Mouse (Mus musculus): Measurements from ENCODE around the gene Rfx1. TPM values are rescaled to one million over a fixed set of nuclear protein-coding genes. Genes with fewer than 3 reads are reported as not detected.
A peak's percentile ranks its signal among the peaks of the same experiment; 100 is the strongest.

Gene Rfx1
- polyA plus RNA-seq, 1 experiment from 2014 or later: 7.7 TPM

DNA sequence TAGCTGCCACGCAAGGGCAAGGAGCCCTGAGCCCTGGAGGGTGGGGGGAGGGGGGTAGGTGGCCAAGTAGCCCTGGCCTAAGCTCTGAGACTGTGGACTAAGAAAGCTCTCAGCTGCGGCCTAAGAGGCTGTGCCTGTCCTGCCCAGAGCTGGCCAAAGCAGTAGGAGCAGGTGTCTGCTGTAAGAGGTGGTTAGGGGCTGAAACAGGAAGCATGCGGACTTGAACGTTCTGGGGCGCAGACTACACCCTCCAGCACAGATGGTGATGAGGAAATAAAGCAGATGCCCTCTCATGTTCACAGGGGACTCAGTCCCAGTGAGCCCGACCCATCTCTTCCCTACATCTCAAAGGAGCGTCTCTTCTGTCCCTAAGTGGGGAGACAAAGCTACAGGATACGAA lies 65.6 kb downstream of the Rfx1 start:
- no peak overlapping the region for H3K4me3 ChIP-seq
- H3K36me3 ChIP-seq: peaks cover 59% of the 10 kb centered on the region
- WGBS: 92% methylated on average over 8 of the region's 8 CpGs
- H3K9me3 ChIP-seq (replicated peaks): no peaks in the 10 kb centered on the region
- peaks cover 12% of the 10 kb centered on the region for H3K27me3 ChIP-seq (ENCODE audit: low read depth, poor library complexity, severe bottlenecking)
- H3K4me1 ChIP-seq: peaks cover 12% of the 10 kb centered on the region
- H3K27ac ChIP-seq (replicated peaks): no peak overlapping the region
- no peak for DNase-seq (ENCODE audit: low spot score)

DNA sequence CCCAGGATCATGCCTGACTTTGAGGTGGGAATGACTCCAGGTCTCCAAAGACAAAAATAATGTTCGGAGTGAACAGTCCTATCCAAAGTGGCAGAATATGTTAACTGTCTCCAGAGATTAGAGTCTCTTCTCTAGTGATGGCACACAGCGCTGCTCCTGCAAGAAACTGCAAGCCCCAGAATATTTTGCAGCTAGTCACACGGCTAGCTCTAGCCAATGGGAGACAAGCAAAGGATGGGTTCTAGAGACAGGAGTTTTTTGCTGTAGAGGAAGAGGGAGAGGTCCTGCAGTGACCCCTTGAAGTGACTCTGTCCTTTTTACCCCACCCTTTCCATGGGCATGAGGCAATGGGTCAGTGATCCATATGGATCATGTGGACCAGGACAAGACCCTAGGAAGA lies 71.2 kb downstream of the Rfx1 start:
- no peak for DNase-seq (ENCODE audit: low spot score)
- H3K9me3 ChIP-seq (replicated peaks): no peaks in the 10 kb centered on the region
- no peaks in the 10 kb centered on the region for H3K27me3 ChIP-seq (ENCODE audit: low read depth, poor library complexity, severe bottlenecking)
- no peak overlapping the region for H3K4me3 ChIP-seq
- WGBS: 89% methylated on average over 3 of the region's 3 CpGs
- H3K4me1 ChIP-seq: no peaks in the 10 kb centered on the region
- H3K27ac ChIP-seq (replicated peaks): no peak overlapping the region
- H3K36me3 ChIP-seq: peaks cover 99% of the 10 kb centered on the region

DNA sequence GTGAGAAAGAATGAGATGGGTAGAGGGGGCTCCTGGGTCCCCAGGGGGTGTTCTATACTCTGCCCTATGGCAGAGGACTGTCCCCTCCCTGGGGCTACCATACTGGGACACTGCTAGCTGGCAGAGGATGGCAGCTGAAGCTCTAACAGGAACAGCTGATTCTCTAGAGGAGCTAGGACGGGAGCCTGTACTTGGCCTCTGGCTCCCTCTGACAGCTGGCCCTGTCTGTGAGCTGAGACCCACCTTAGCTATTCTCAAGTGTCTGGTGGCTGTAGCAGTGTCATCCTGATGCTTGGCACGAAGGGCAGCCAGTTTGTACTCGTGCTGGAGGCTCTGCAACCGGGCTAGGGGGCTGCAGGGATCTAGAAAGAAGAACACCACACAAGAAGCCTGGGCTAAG lies 74.2 kb downstream of the Rfx1 start:
- WGBS: 92% methylated on average over 4 of the region's 4 CpGs
- DNase-seq (ENCODE audit: low spot score): no peak
- peaks cover 91% of the 10 kb centered on the region for H3K36me3 ChIP-seq
- H3K27ac ChIP-seq (replicated peaks): no peak overlapping the region
- H3K4me3 ChIP-seq: no peak overlapping the region
- no peaks in the 10 kb centered on the region for H3K9me3 ChIP-seq (replicated peaks)
- H3K27me3 ChIP-seq (ENCODE audit: low read depth, poor library complexity, severe bottlenecking): no peaks in the 10 kb centered on the region
- peaks cover under 1% of the 10 kb centered on the region; the same call in 1 of the 2 replicates for H3K4me1 ChIP-seq

DNA sequence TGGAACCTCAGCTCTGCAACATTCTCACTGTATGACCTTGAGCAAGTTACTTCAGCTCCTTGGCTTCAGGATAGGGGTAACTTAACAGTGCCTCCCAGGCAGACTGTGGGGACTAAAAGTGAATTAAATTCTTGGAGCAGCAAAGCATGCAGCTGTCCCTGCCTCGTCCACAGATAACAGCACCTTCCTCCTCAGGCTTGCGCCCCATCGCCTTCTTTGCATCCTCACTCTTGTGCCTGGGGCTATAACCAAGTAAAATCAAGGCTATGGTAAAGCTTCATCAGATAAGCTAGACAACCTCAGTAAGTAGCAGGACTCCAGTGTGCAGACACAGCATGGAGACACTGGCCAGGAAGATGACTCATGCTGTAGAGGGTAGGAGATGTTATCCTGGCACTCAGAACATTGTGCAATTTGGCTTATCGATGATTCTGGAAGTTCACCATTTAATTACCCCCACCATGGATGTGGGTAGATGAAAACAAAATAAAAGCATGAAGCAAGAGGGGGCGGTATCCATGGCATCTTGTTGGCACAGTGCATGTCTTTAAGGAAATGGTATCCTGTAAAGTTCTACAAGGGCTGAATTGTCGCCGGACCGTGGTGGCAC lies 78.1 kb downstream of the Rfx1 start:
- Histone ChIP-seq H3K36me3 (peaks cover 54% of the 10 kb centered on the region), H3K4me3 (no peak overlapping the region), H3K27ac (replicated peaks) (no peak overlapping the region), H3K27me3 (ENCODE audit: low read depth, poor library complexity, severe bottlenecking) (peaks cover 8% of the 10 kb centered on the region; the same call in 1 of the 2 replicates), H3K4me1 (peaks cover 28% of the 10 kb centered on the region), H3K9me3 (replicated peaks) (no peaks in the 10 kb centered on the region)
- no peak for DNase-seq (ENCODE audit: low spot score)
- WGBS: 92% methylated on average over 8 of the region's 8 CpGs

MicroRNAs within 50 kb of the gene (microRNA counts, 519-probe panel; counts per million panel counts)
- microRNA mmu-miR-709: 1,301 counts per million, percentile 2 among the panel's probes with 10 or more counts

Small RNA genes lying within 50 kb of the gene (microRNA-seq; reads per million reads assigned to microRNA genes)
- not detected for gene Mir709

Other genes starting within 250 kb of the Rfx1 start
- gene Adgrl1, start 166.7 kb upstream of the Rfx1 start, polyA plus RNA-seq (2016; fragmentation: Nextera tagmentation; extraction: Ambion mirVana): 8.6 and 11.3 TPM in 2 replicates
- 0.94 and 1.0 TPM in 2 replicates for gene Gm10644, start 111.6 kb upstream of the Rfx1 start, polyA plus RNA-seq (2016; fragmentation: Nextera tagmentation; extraction: Ambion mirVana)
- gene Asf1b, start 111.3 kb upstream of the Rfx1 start, polyA plus RNA-seq (2016; fragmentation: Nextera tagmentation; extraction: Ambion mirVana): 106 and 115 TPM in 2 replicates
- gene Prkaca, start 93.8 kb upstream of the Rfx1 start, polyA plus RNA-seq (2016; fragmentation: Nextera tagmentation; extraction: Ambion mirVana): 169 and 178 TPM in 2 replicates
- gene Samd1, start 69.2 kb upstream of the Rfx1 start, polyA plus RNA-seq (2016; fragmentation: Nextera tagmentation; extraction: Ambion mirVana): 8.0 and 8.5 TPM in 2 replicates
- gene 1700067K01Rik, start 65.3 kb upstream of the Rfx1 start, polyA plus RNA-seq (2016; fragmentation: Nextera tagmentation; extraction: Ambion mirVana): 0.68 and 0.99 TPM in 2 replicates
- gene 2210011C24Rik, start 54.7 kb upstream of the Rfx1 start, polyA plus RNA-seq (2016; fragmentation: Nextera tagmentation; extraction: Ambion mirVana): 0.20 and 0.67 TPM in 2 replicates
- gene Palm3, start 45.4 kb upstream of the Rfx1 start, polyA plus RNA-seq (2016; fragmentation: Nextera tagmentation; extraction: Ambion mirVana): 7.9 and 8.0 TPM in 2 replicates
- 0.17 and 0.21 TPM in 2 replicates for gene Il27ra, start 24.2 kb upstream of the Rfx1 start, polyA plus RNA-seq (2016; fragmentation: Nextera tagmentation; extraction: Ambion mirVana)
- 0.20 TPM in 1 of 2 replicates, not detected in the other for gene Rln3, start 21.8 kb upstream of the Rfx1 start, polyA plus RNA-seq (2016; fragmentation: Nextera tagmentation; extraction: Ambion mirVana)
- 0.69 and 1.6 TPM in 2 replicates for gene Gm10643, start 1.7 kb upstream of the Rfx1 start, polyA plus RNA-seq (2016; fragmentation: Nextera tagmentation; extraction: Ambion mirVana)
- gene Dcaf15, start 37.9 kb downstream of the Rfx1 start, polyA plus RNA-seq (2016; fragmentation: Nextera tagmentation; extraction: Ambion mirVana): 16.3 and 17.5 TPM in 2 replicates
- 0.09 and 0.14 TPM in 2 replicates for gene Podnl1, start 59.2 kb downstream of the Rfx1 start, polyA plus RNA-seq (2016; fragmentation: Nextera tagmentation; extraction: Ambion mirVana)
- 14.0 and 18.1 TPM in 2 replicates for gene Cc2d1a, start 81.1 kb downstream of the Rfx1 start, polyA plus RNA-seq (2016; fragmentation: Nextera tagmentation; extraction: Ambion mirVana)
- 2.4 TPM in 2 replicates for gene 4930432K21Rik, start 81.2 kb downstream of the Rfx1 start, polyA plus RNA-seq (2016; fragmentation: Nextera tagmentation; extraction: Ambion mirVana)
- 3.0 and 5.6 TPM in 2 replicates for gene Nanos3, start 118.4 kb downstream of the Rfx1 start, polyA plus RNA-seq (2016; fragmentation: Nextera tagmentation; extraction: Ambion mirVana)
- 30.4 and 39.5 TPM in 2 replicates for gene Zswim4, start 170.2 kb downstream of the Rfx1 start, polyA plus RNA-seq (2016; fragmentation: Nextera tagmentation; extraction: Ambion mirVana)
- 363 and 389 TPM in 2 replicates for gene D8Ertd738e, start 182.9 kb downstream of the Rfx1 start, polyA plus RNA-seq (2016; fragmentation: Nextera tagmentation; extraction: Ambion mirVana)
- 65.5 and 72.0 TPM in 2 replicates for gene Mri1, start 190.5 kb downstream of the Rfx1 start, polyA plus RNA-seq (2016; fragmentation: Nextera tagmentation; extraction: Ambion mirVana)
- 23.8 and 24.1 TPM in 2 replicates for gene Ccdc130, start 203.5 kb downstream of the Rfx1 start, polyA plus RNA-seq (2016; fragmentation: Nextera tagmentation; extraction: Ambion mirVana)